Mouse (Mus musculus): ENCODE measurements around the gene Pomgnt2. TPM values are rescaled to one million over a fixed set of nuclear protein-coding genes. Genes with fewer than 3 reads are reported as not detected.
A peak's percentile ranks its signal among the peaks of the same experiment; 100 is the strongest.

Pomgnt2 gene
- polyA plus RNA-seq, 1 experiment from 2014 or later: 7.3 TPM

GRCm38 (mm10) chr9:121943628-121944027 lies 53.3 kb downstream of the Pomgnt2 start:
- Histone ChIP-seq H3K9me3 (ENCODE audit: control insufficient read depth, low read length) (no peaks in the 10 kb centered on the region), H3K9ac (ENCODE audit: low read length) (no peak overlapping the region), H3K36me3 (ENCODE audit: control insufficient read depth, insufficient read depth, low read length) (no peaks in the 10 kb centered on the region), H3K4me2 (replicated peaks; ENCODE audit: low read depth) (no peak overlapping the region), H3K4me3 (ENCODE audit: low read depth, low read length) (no peak overlapping the region), H3K27me3 (ENCODE audit: control insufficient read depth, insufficient read depth, low read length) (no peaks in the 10 kb centered on the region), H3K27ac (replicated peaks) (no peak overlapping the region), H3K4me1 (replicated peaks; ENCODE audit: control insufficient read depth, insufficient read depth) (no peaks in the 10 kb centered on the region)
- DNase-seq (ENCODE audit: low spot score) (no peak), ATAC-seq (ENCODE audit: low FRiP score, low TSS enrichment) (no peak)
- TF ChIP-seq CTCF (IDR thresholded peaks at IDR 0.05; ENCODE audit: low read depth): no peak
- 86% methylated on average over 3 of the region's 3 CpGs for WGBS

GRCm38 (mm10) chr9:121943005-121943404 lies 53.9 kb downstream of the Pomgnt2 start:
- Histone ChIP-seq H3K27ac (replicated peaks) (no peak overlapping the region), H3K36me3 (ENCODE audit: control insufficient read depth, insufficient read depth, low read length) (no peaks in the 10 kb centered on the region), H3K4me1 (replicated peaks; ENCODE audit: control insufficient read depth, insufficient read depth) (no peaks in the 10 kb centered on the region), H3K27me3 (ENCODE audit: control insufficient read depth, insufficient read depth, low read length) (no peaks in the 10 kb centered on the region), H3K4me3 (ENCODE audit: low read depth, low read length) (no peak overlapping the region), H3K9ac (ENCODE audit: low read length) (no peak overlapping the region), H3K4me2 (replicated peaks; ENCODE audit: low read depth) (no peak overlapping the region), H3K9me3 (ENCODE audit: control insufficient read depth, low read length) (no peaks in the 10 kb centered on the region)
- WGBS: 82% methylated on average over 3 of the region's 3 CpGs
- DNase-seq (ENCODE audit: low spot score): no peak
- no peak for TF ChIP-seq CTCF (IDR thresholded peaks at IDR 0.05; ENCODE audit: low read depth)
- TF ChIP-seq EP300 (optimal IDR thresholded peaks at IDR 0.05): no peak
- no peak for ATAC-seq (ENCODE audit: low FRiP score, low TSS enrichment)

- peak overlapping the region; percentile 42 for H3K4me2 ChIP-seq (replicated peaks; ENCODE audit: low read depth)
- peak; percentile 45 for ATAC-seq (ENCODE audit: low FRiP score, low TSS enrichment)
- no peak overlapping the region for H3K27ac ChIP-seq (replicated peaks)
- no peaks in the 10 kb centered on the region for H3K4me1 ChIP-seq (replicated peaks; ENCODE audit: control insufficient read depth, insufficient read depth)
- TF ChIP-seq CTCF (IDR thresholded peaks at IDR 0.05; ENCODE audit: low read depth) (no peak), EP300 (optimal IDR thresholded peaks at IDR 0.05) (no peak)
- peak overlapping the region; percentile 33 for H3K4me3 ChIP-seq (ENCODE audit: low read depth, low read length)
- H3K9me3 ChIP-seq (ENCODE audit: control insufficient read depth, low read length): no peaks in the 10 kb centered on the region
- 48% methylated on average over 21 of the region's 21 CpGs for WGBS
- H3K27me3 ChIP-seq (ENCODE audit: control insufficient read depth, insufficient read depth, low read length): no peaks in the 10 kb centered on the region
- 0 out of 2 replicates have a peak overlapping the region, but pooled peaks have one; percentile 31 for H3K9ac ChIP-seq (ENCODE audit: low read length)
- H3K36me3 ChIP-seq (ENCODE audit: control insufficient read depth, insufficient read depth, low read length): no peaks in the 10 kb centered on the region
- no peak for DNase-seq (ENCODE audit: low spot score)
These were observed 59.0 kb downstream of the Pomgnt2 start for GRCm38 (mm10) chr9:121937944-121938355.

- ATAC-seq (ENCODE audit: low FRiP score, low TSS enrichment): peak; percentile 10; the same call in 1 of the 2 replicates
- no peak overlapping the region for H3K9ac ChIP-seq (ENCODE audit: low read length)
- 72% methylated on average over 6 of the region's 6 CpGs for WGBS
These were observed 59.5 kb downstream of the Pomgnt2 start for GRCm38 (mm10) chr9:121937451-121937864.

GRCm38 (mm10) chr9:121936952-121937351 lies 60.0 kb downstream of the Pomgnt2 start:
- no peak overlapping the region for H3K9ac ChIP-seq (ENCODE audit: low read length)
- ATAC-seq (ENCODE audit: low FRiP score, low TSS enrichment): no peak
- no peaks in the 10 kb centered on the region for H3K36me3 ChIP-seq (ENCODE audit: control insufficient read depth, insufficient read depth, low read length)
- H3K9me3 ChIP-seq (ENCODE audit: control insufficient read depth, low read length): no peaks in the 10 kb centered on the region
- no peak for DNase-seq (ENCODE audit: low spot score)
- no peaks in the 10 kb centered on the region for H3K27me3 ChIP-seq (ENCODE audit: control insufficient read depth, insufficient read depth, low read length)
- no peak overlapping the region for H3K27ac ChIP-seq (replicated peaks)
- no peaks in the 10 kb centered on the region for H3K4me1 ChIP-seq (replicated peaks; ENCODE audit: control insufficient read depth, insufficient read depth)
- WGBS: 55% methylated on average over 1 of the region's 1 CpGs
- no peak overlapping the region for H3K4me3 ChIP-seq (ENCODE audit: low read depth, low read length)
- no peak for TF ChIP-seq CTCF (IDR thresholded peaks at IDR 0.05; ENCODE audit: low read depth)
- TF ChIP-seq EP300 (optimal IDR thresholded peaks at IDR 0.05): no peak
- no peak overlapping the region for H3K4me2 ChIP-seq (replicated peaks; ENCODE audit: low read depth)

More at GRCm38 (mm10) chr9:121937451-121937864, 59.5 kb downstream of the Pomgnt2 start:
- Histone ChIP-seq H3K4me1 (replicated peaks; ENCODE audit: control insufficient read depth, insufficient read depth) (no peaks in the 10 kb centered on the region), H3K4me2 (replicated peaks; ENCODE audit: low read depth) (peak overlapping the region; percentile 42; the same call in 1 of the 2 replicates), H3K36me3 (ENCODE audit: control insufficient read depth, insufficient read depth, low read length) (no peaks in the 10 kb centered on the region), H3K27ac (replicated peaks) (no peak overlapping the region), H3K4me3 (ENCODE audit: low read depth, low read length) (no peak overlapping the region; the same call in 1 of the 2 replicates), H3K27me3 (ENCODE audit: control insufficient read depth, insufficient read depth, low read length) (no peaks in the 10 kb centered on the region), H3K9me3 (ENCODE audit: control insufficient read depth, low read length) (no peaks in the 10 kb centered on the region)
- no peak for DNase-seq (ENCODE audit: low spot score)
- TF ChIP-seq CTCF (IDR thresholded peaks at IDR 0.05; ENCODE audit: low read depth): no peak

GRCm38 (mm10) chr9:121934856-121935255 lies 62.1 kb downstream of the Pomgnt2 start:
- no peak for TF ChIP-seq EP300 (optimal IDR thresholded peaks at IDR 0.05)
- H3K4me3 ChIP-seq (ENCODE audit: low read depth, low read length): no peak overlapping the region
- ATAC-seq (ENCODE audit: low FRiP score, low TSS enrichment) (no peak), DNase-seq (ENCODE audit: low spot score) (no peak)
- no peak overlapping the region for H3K4me2 ChIP-seq (replicated peaks; ENCODE audit: low read depth)
- H3K27ac ChIP-seq (replicated peaks): no peak overlapping the region
- no peaks in the 10 kb centered on the region for H3K9me3 ChIP-seq (ENCODE audit: control insufficient read depth, low read length)
- no peaks in the 10 kb centered on the region for H3K27me3 ChIP-seq (ENCODE audit: control insufficient read depth, insufficient read depth, low read length)
- H3K36me3 ChIP-seq (ENCODE audit: control insufficient read depth, insufficient read depth, low read length): no peaks in the 10 kb centered on the region
- H3K9ac ChIP-seq (ENCODE audit: low read length): no peak overlapping the region
- 82% methylated on average over 4 of the region's 4 CpGs for WGBS
- no peaks in the 10 kb centered on the region for H3K4me1 ChIP-seq (replicated peaks; ENCODE audit: control insufficient read depth, insufficient read depth)

Other genes starting within 250 kb of the Pomgnt2 start
- 8.0 and 10.5 TPM in 2 replicates for gene Zfp651, start 237.8 kb downstream of the Pomgnt2 start, polyA plus RNA-seq (2015; fragmentation: Nextera tagmentation; extraction: Ambion mirVana)
- 0.42 and 0.46 TPM in 2 replicates for gene Klhl40, start 219.5 kb downstream of the Pomgnt2 start, polyA plus RNA-seq (2015; fragmentation: Nextera tagmentation; extraction: Ambion mirVana)
- gene Hhatl, start 204.6 kb downstream of the Pomgnt2 start, polyA plus RNA-seq (2015; fragmentation: Nextera tagmentation; extraction: Ambion mirVana): 1.5 and 2.0 TPM in 2 replicates
- gene Ccdc13, start 157.6 kb downstream of the Pomgnt2 start, polyA plus RNA-seq (2015; fragmentation: Nextera tagmentation; extraction: Ambion mirVana): 0.16 and 0.19 TPM in 2 replicates
- 631 and 679 TPM in 2 replicates for gene Higd1a, start 138.7 kb downstream of the Pomgnt2 start, polyA plus RNA-seq (2015; fragmentation: Nextera tagmentation; extraction: Ambion mirVana)
- gene Ackr2, start 98.8 kb downstream of the Pomgnt2 start, polyA plus RNA-seq (2015; fragmentation: Nextera tagmentation; extraction: Ambion mirVana): 0.28 and 0.35 TPM in 2 replicates
- 0.85 and 1.2 TPM in 2 replicates for gene Cyp8b1, start 80.8 kb downstream of the Pomgnt2 start, polyA plus RNA-seq (2015; fragmentation: Nextera tagmentation; extraction: Ambion mirVana)
- gene Fam198a, start 46.1 kb downstream of the Pomgnt2 start, polyA plus RNA-seq (2015; fragmentation: Nextera tagmentation; extraction: Ambion mirVana): 2.7 and 2.8 TPM in 2 replicates
- 34.0 and 38.2 TPM in 2 replicates for gene Snrk, start 120.2 kb upstream of the Pomgnt2 start, polyA plus RNA-seq (2015; fragmentation: Nextera tagmentation; extraction: Ambion mirVana)